Mouse (Mus musculus): ENCODE measurements around the gene Figla. TPM values are rescaled to one million over a fixed set of nuclear protein-coding genes. Genes with fewer than 3 reads are reported as not detected.

Figla gene
- polyA plus RNA-seq (2012; rRNA removed): not detected in 2 replicates

GRCm38 (mm10) chr6:86015871-86016270 lies at the start of gene Figla:
Gene Figla, plus strand, starts transcription at chr6:86016171.

GRCm38 (mm10) chr6:86028601-86029322 lies 12.8 kb downstream of the Figla start, which contains the start of gene Add2:
Gene Add2, plus strand, starts transcription at chr6:86028681.

Other genes with a start within 250 kb of the Figla start
- 0.35 TPM in 1 of 2 replicates, not detected in the other for gene Nat8f6, start 195.2 kb upstream of the Figla start, polyA plus RNA-seq (2012; rRNA removed)
- gene Nat8f5, start 195.2 kb upstream of the Figla start, polyA plus RNA-seq (2012; rRNA removed): 0.29 TPM in 1 of 2 replicates, not detected in the other
- gene Nat8, start 184.1 kb upstream of the Figla start, polyA plus RNA-seq (2012; rRNA removed): 0.06 and 0.39 TPM in 2 replicates
- gene Nat8f2, start 147.0 kb upstream of the Figla start, polyA plus RNA-seq (2012; rRNA removed): not detected in 2 replicates
- 0.37 TPM in 2 replicates for gene Nat8f4, start 111.3 kb upstream of the Figla start, polyA plus RNA-seq (2012; rRNA removed)
- gene Tprkb, start 104.3 kb upstream of the Figla start, polyA plus RNA-seq (2012; rRNA removed): 4.3 and 7.4 TPM in 2 replicates
- 4.8 and 4.9 TPM in 2 replicates for gene Nat8f1, start 100.5 kb upstream of the Figla start, polyA plus RNA-seq (2012; rRNA removed)
- 17.4 and 20.1 TPM in 2 replicates for gene Dusp11, start 54.5 kb upstream of the Figla start, polyA plus RNA-seq (2012; rRNA removed)
- 0.50 and 0.77 TPM in 2 replicates for gene Add2, start 12.5 kb downstream of the Figla start, polyA plus RNA-seq (2012; rRNA removed)
- gene Tgfa, start 179.1 kb downstream of the Figla start, polyA plus RNA-seq (2012; rRNA removed): 14.0 and 17.2 TPM in 2 replicates

Measured in stomach, adult 2 months (tissue).